Mouse (Mus musculus) C2C12 (cell line): Measurements from ENCODE around the gene Nav2. TPM values are rescaled to one million over a fixed set of nuclear protein-coding genes. Genes with fewer than 3 reads are reported as not detected.

Experiments
- H3K27me3 ChIP-seq: one replicate; pipeline ENCODE4 v1.6.1; 2011; ENCODE audit not compliant: control insufficient read depth, insufficient read depth, insufficient read length
- H3K36me3 ChIP-seq: one replicate; pipeline ENCODE4 v1.6.1; 2011; ENCODE audit not compliant: control insufficient read depth, insufficient read depth
- H3K4me3 ChIP-seq: one replicate; pipeline ENCODE4 v1.5.1; 2011; ENCODE audit warnings: mild to moderate bottlenecking, control low read depth; ENCODE audit not compliant: poor library complexity, insufficient read depth, severe bottlenecking
- H3K79me2 ChIP-seq: one replicate; pipeline ENCODE4 v1.6.1; 2011; ENCODE audit not compliant: control insufficient read depth, insufficient read depth
- H3K79me3 ChIP-seq: one replicate; pipeline ENCODE4 v1.6.1; 2011; ENCODE audit warnings: low read depth, control low read depth
- H3ac ChIP-seq: one replicate; pipeline ENCODE3; 2011; ENCODE audit warnings: low read depth; ENCODE audit not compliant: control insufficient read depth, insufficient read length
- CEBPB ChIP-seq: IDR thresholded peaks from one replicate; pipeline ENCODE4 v1.6.1; 2011; ENCODE audit warnings: low read depth, mild to moderate bottlenecking, control low read depth, moderate library complexity
- CTCF ChIP-seq: IDR thresholded peaks from one replicate; pipeline ENCODE4 v1.5.1; 2011; ENCODE audit not compliant: control insufficient read depth, insufficient read depth, insufficient read length
- FOSL1 ChIP-seq: IDR thresholded peaks from one replicate; pipeline ENCODE4 v1.8.0; 2011; ENCODE audit warnings: mild to moderate bottlenecking, low read length; ENCODE audit not compliant: poor library complexity, insufficient read depth, severe bottlenecking
- MAX ChIP-seq: IDR thresholded peaks from one replicate; pipeline ENCODE4 v1.6.1; 2011; ENCODE audit warnings: mild to moderate bottlenecking, control low read depth
- MYOD1 ChIP-seq: IDR thresholded peaks from one replicate; pipeline ENCODE4 v1.6.1; 2011; ENCODE audit warnings: low read depth; ENCODE audit not compliant: control insufficient read depth, insufficient read length
- MYOG ChIP-seq: IDR thresholded peaks from one replicate; pipeline ENCODE4 v1.6.1; 2011; ENCODE audit not compliant: control insufficient read depth, insufficient read length; ENCODE audit errors: extremely low read depth
- USF1 ChIP-seq: IDR thresholded peaks from one replicate; pipeline ENCODE4 v1.6.1; 2011; ENCODE audit warnings: low read depth, mild to moderate bottlenecking, control low read depth, moderate library complexity
- polyA plus RNA-seq: library from polyadenylated mRNA; unstranded; fragments of >200 nt; fragmentation: generic; extraction: Trizol; gene quantifications from one replicate; pipeline ENCODE4 v1.2.1, GENCODE M21; 2012; ENCODE audit warnings: missing spikeins

Nav2 gene
- polyA plus RNA-seq, 1 experiment: 4.7 TPM

DNA sequence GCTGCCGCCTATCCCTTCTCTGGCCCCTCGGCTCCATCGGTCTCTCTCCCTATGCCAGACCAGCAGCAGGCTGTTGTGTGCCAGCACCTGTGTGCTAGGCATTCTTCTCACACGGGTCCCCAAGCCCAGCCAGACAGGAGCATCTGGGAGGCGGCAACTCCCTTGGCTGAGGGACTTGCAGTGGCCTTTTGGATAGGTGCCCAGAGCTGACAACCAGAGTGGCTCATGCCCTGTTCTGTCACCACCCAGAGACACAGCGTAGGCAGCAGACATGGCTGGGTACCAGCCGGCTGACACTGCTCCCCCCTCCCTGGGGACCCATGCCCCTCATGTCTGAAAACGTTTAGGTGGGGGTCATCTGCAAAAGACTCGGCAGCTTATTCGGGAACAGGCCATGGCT is 146.8 kb downstream of the Nav2 start:
- H3K36me3 ChIP-seq: no peaks in the 10 kb centered on the region
- H3K27me3 ChIP-seq: peaks cover 17% of the 10 kb centered on the region
- no peak for TF ChIP-seq CTCF
- no peak for TF ChIP-seq CEBPB
- TF ChIP-seq MAX: no peak
- TF ChIP-seq MYOD1: no peak
- TF ChIP-seq MYOG: no peak
- no peak for TF ChIP-seq USF1
- TF ChIP-seq FOSL1: no peak
- no peaks in the 10 kb centered on the region for H3K79me3 ChIP-seq
- no peak overlapping the region for H3K4me3 ChIP-seq
- H3K79me2 ChIP-seq: no peaks in the 10 kb centered on the region
- no peak overlapping the region for H3ac ChIP-seq

DNA sequence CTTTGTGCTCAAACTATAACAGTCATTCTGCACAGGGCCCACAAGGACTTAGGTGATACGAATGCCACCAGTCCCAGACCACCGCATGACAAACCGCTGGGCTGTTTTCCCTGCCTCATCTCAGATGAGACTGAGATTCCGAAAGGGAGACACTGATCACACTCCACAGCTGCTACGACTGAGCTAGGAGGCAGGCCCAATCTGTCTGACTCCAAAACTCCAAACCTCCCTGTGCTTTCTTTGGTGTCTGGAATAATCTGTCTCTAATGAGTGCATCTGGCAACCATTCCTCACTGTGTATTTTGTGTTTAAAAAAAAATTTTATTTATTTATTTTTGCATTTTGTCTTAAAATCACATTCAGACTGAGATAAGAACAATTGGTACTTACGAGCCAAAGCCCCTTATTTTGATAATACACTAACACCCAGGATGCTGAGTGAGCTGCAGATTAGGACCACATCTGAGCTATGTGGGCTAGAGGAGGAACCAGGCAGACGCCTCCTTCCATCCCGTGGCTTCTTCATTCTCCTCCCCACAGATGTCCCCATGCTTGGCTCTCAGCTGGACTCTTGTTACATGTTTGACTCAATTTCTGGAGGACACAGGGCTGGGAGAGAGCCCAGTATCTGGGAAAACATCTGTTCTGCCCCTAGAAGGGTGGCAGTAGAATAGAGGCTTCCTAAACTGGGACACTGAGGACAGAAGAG is 149.9 kb downstream of the Nav2 start:
- H3K79me2 ChIP-seq: no peaks in the 10 kb centered on the region
- TF ChIP-seq MYOG (no peak), USF1 (no peak), CTCF (no peak), MYOD1 (no peak), CEBPB (no peak), MAX (no peak), FOSL1 (no peak)

DNA sequence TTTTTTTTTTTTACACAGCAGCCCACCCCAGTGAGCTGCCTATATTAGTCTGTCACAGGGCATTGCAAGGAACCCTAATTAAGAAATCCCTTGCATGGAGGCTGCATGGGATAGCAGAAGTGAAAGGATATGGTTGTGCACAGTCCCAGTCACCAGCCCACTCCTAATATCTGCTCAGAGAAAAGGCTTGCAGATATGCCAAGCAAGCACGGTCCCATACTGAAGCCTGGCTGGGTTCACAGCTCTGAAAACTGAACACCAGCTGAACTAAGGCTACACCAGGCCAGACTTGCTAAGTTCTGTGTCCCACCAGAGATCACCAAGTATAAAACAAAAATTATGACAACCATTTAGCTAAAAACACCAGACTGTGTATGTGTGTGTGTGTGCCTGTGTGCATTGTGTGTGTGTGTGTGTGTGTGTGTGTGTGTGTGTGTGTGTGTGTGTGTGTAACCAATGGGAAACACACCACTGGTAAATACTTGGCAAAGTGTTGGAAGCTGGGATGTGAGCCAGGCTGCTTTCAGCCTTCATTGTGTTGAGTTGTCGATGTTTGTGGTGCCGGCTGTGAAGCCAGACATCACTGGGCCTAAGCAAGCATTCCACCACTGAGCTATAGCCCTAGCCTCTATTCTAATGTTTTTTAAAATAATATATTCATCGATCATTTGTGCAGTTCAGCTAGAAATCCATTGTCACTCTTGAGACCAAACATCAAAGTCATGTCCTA is 156.4 kb downstream of the Nav2 start:
- H3K79me3 ChIP-seq: no peaks in the 10 kb centered on the region
- TF ChIP-seq MYOG (no peak), FOSL1 (no peak), MAX (no peak), CEBPB (no peak), USF1 (no peak), CTCF (no peak), MYOD1 (no peak)
- peaks cover 9% of the 10 kb centered on the region for H3K27me3 ChIP-seq
- no peak overlapping the region for H3ac ChIP-seq
- no peaks in the 10 kb centered on the region for H3K79me2 ChIP-seq
- H3K36me3 ChIP-seq: no peaks in the 10 kb centered on the region
- no peak overlapping the region for H3K4me3 ChIP-seq

More for the DNA sequence above, 149.9 kb downstream of the Nav2 start:
- no peaks in the 10 kb centered on the region for H3K79me3 ChIP-seq
- H3K4me3 ChIP-seq: no peak overlapping the region
- no peaks in the 10 kb centered on the region for H3K36me3 ChIP-seq
- peaks cover 17% of the 10 kb centered on the region for H3K27me3 ChIP-seq
- H3ac ChIP-seq: no peak overlapping the region

DNA sequence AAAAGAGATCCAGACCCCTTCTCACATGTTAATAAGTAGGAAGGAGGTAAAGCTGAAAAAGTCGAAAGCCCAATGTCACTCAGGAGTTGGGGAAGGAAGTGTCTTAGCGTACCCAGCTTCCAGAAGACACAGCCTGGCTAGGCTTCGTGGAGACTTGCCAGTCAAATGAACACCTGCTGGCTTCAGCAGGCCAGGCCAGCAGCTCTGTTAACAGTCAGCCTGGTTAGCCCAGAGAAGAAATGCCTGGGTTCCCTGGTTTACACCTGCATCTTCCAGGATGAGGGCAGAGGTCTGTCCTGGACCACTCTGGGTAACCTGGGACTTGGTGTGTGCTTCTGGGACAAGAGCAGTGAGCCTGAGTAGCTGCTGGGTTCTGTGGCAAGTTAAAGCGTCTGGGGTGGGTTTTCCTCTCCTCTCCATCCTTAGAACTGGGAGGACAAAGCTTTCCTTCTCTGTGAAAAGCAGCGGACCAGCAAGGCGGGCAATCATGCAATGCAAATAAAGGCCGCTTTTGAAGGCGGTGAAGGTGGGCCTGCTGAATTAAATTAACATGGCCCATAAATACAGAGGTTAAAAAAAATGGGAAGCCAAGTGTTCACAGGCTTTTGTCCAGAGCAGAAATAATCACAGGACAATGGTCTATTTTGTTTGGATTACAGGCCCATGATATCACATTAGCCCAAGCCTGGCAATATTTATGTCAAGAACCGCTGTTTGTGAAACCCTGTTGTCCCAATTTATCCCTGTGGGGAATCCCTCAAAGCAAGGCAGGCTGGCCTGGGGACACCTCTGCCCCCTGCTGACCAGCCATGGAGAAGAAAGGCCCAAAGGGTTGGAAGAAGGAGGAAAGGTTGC is 157.3 kb downstream of the Nav2 start:
- Histone ChIP-seq H3K27me3 (peaks cover 9% of the 10 kb centered on the region), H3ac (no peak overlapping the region), H3K4me3 (no peak overlapping the region), H3K36me3 (no peaks in the 10 kb centered on the region), H3K79me3 (no peaks in the 10 kb centered on the region), H3K79me2 (no peaks in the 10 kb centered on the region)
- TF ChIP-seq USF1 (no peak), CEBPB (no peak), MYOD1 (no peak), CTCF (no peak), MAX (no peak), MYOG (no peak), FOSL1 (no peak)

DNA sequence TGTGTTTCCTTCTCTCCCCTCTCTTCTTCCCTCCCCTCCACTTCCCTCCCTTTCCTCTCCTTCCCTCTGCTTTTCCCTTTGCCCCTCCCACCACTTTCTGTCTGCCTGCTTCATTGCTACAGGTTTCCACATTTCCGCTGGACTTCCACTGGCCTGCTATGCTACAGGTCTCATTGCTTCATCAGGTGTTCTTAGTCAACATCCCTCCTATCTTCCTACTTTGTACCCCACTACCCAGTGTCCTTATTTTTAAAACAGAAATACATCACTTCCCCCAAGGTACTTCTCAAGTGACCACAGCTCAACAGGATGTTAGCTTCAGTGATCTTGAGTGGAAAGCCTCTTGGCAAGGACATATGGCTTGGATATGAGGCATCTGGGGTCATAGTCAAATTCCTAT is 158.3 kb downstream of the Nav2 start:
- TF ChIP-seq MYOG (no peak), MYOD1 (no peak), MAX (no peak), CTCF (no peak), FOSL1 (no peak), CEBPB (no peak), USF1 (no peak)
- no peak overlapping the region for H3K4me3 ChIP-seq

More for the DNA sequence above, 158.3 kb downstream of the Nav2 start:
- peaks cover 3% of the 10 kb centered on the region for H3K27me3 ChIP-seq
- H3K79me2 ChIP-seq: no peaks in the 10 kb centered on the region
- no peaks in the 10 kb centered on the region for H3K36me3 ChIP-seq
- no peak overlapping the region for H3ac ChIP-seq
- H3K79me3 ChIP-seq: no peaks in the 10 kb centered on the region
